Mouse (Mus musculus) natural killer cell, adult 2 months (primary cell): Measurements from ENCODE around the gene Sdhb.

ENCODE experiments used
- DNase-seq, 2 experiments: peaks; one replicate each; pipeline ENCODE4 v3.0.0; 2022; ENCODE audit warnings: low spot score in 2 of 2

Gene Sdhb

GRCm38 (mm10) chr4:141014114-141014513, 53.1 kb downstream of the Sdhb start:
- no peak for DNase-seq

- no peak for DNase-seq
These were observed 53.9 kb downstream of the Sdhb start for GRCm38 (mm10) chr4:141014856-141015255.

GRCm38 (mm10) chr4:141015356-141015755, 54.4 kb downstream of the Sdhb start:
- DNase-seq: no peak

- DNase-seq: no peak
These were observed 55.3 kb downstream of the Sdhb start for GRCm38 (mm10) chr4:141016311-141016710.

- no peak for DNase-seq
These were observed 56.8 kb downstream of the Sdhb start for GRCm38 (mm10) chr4:141017657-141018436.

- no peak for DNase-seq
These were observed 59.2 kb downstream of the Sdhb start for GRCm38 (mm10) chr4:141020220-141020619.

- no peak for DNase-seq
These were observed 60.0 kb downstream of the Sdhb start for GRCm38 (mm10) chr4:141020811-141021613.

- no peak for DNase-seq
These were observed 60.6 kb downstream of the Sdhb start for GRCm38 (mm10) chr4:141021614-141021929.

- no peak for DNase-seq
These were observed 63.0 kb downstream of the Sdhb start for GRCm38 (mm10) chr4:141024052-141024451.

GRCm38 (mm10) chr4:141024992-141025391, 64.0 kb downstream of the Sdhb start:
- DNase-seq: no peak
